Mouse (Mus musculus): Measurements from ENCODE around the gene Pafah1b3.
"Not testable (repeated sequence)": the region's sequence is repeated elsewhere in the genome, so short reads cannot be mapped to it uniquely, and the experiment has no call there.

Pafah1b3 gene

GRCm38 (mm10) chr7:25297454-25298325 lies at the start of gene Pafah1b3:
Gene Pafah1b3 (minus strand): TSS chr7:25297986.
- peak; percentile 87 for DNase-seq (ENCODE audit: extremely low read depth, insufficient read length, low spot score)

GRCm38 (mm10) chr7:25341000-25341784 lies 43.4 kb upstream of the Pafah1b3 start:
- no peak for DNase-seq (ENCODE audit: extremely low read depth, insufficient read length, low spot score)

- DNase-seq (ENCODE audit: extremely low read depth, insufficient read length, low spot score), result no peak
Measured at GRCm38 (mm10) chr7:25339329-25339728, 41.5 kb upstream of the Pafah1b3 start.

GRCm38 (mm10) chr7:25334472-25334871 lies 36.7 kb upstream of the Pafah1b3 start:
- no peak for DNase-seq (ENCODE audit: extremely low read depth, insufficient read length, low spot score)

- DNase-seq (ENCODE audit: extremely low read depth, insufficient read length, low spot score), result peak; percentile 49
Measured at GRCm38 (mm10) chr7:25333596-25334307, 36.0 kb upstream of the Pafah1b3 start.

GRCm38 (mm10) chr7:25326233-25326632 lies 28.4 kb upstream of the Pafah1b3 start:
- no peak for DNase-seq (ENCODE audit: extremely low read depth, insufficient read length, low spot score)

- not testable (repeated sequence) for DNase-seq (ENCODE audit: extremely low read depth, insufficient read length, low spot score)
Measured at GRCm38 (mm10) chr7:25325431-25325830, 27.6 kb upstream of the Pafah1b3 start.

- no peak for DNase-seq (ENCODE audit: extremely low read depth, insufficient read length, low spot score)
Measured at GRCm38 (mm10) chr7:25323219-25323618, 25.4 kb upstream of the Pafah1b3 start.

GRCm38 (mm10) chr7:25322058-25322484 lies 24.3 kb upstream of the Pafah1b3 start:
- no peak for DNase-seq (ENCODE audit: extremely low read depth, insufficient read length, low spot score)

- peak; percentile 66 for DNase-seq (ENCODE audit: extremely low read depth, insufficient read length, low spot score)
Measured at GRCm38 (mm10) chr7:25317446-25317999, 19.7 kb upstream of the Pafah1b3 start.

- DNase-seq (ENCODE audit: extremely low read depth, insufficient read length, low spot score), result peak; percentile 92
Measured at GRCm38 (mm10) chr7:25316532-25317445, 19.0 kb upstream of the Pafah1b3 start, which contains the start of gene Megf8. Gene Megf8 (plus strand): TSS chr7:25317164.

GRCm38 (mm10) chr7:25315306-25316041 lies 17.7 kb upstream of the Pafah1b3 start:
- DNase-seq (ENCODE audit: extremely low read depth, insufficient read length, low spot score), result no peak

GRCm38 (mm10) chr7:25314606-25315305 lies 17.0 kb upstream of the Pafah1b3 start:
- DNase-seq (ENCODE audit: extremely low read depth, insufficient read length, low spot score), result no peak

- no peak for DNase-seq (ENCODE audit: extremely low read depth, insufficient read length, low spot score)
Measured at GRCm38 (mm10) chr7:25313325-25313724, 15.5 kb upstream of the Pafah1b3 start.

GRCm38 (mm10) chr7:25311193-25311592 lies 13.4 kb upstream of the Pafah1b3 start:
- DNase-seq (ENCODE audit: extremely low read depth, insufficient read length, low spot score), result no peak

GRCm38 (mm10) chr7:25309425-25309824 lies 11.6 kb upstream of the Pafah1b3 start:
- DNase-seq (ENCODE audit: extremely low read depth, insufficient read length, low spot score), result no peak

- no peak for DNase-seq (ENCODE audit: extremely low read depth, insufficient read length, low spot score)
Measured at GRCm38 (mm10) chr7:25308702-25309318, 11.0 kb upstream of the Pafah1b3 start.

- DNase-seq (ENCODE audit: extremely low read depth, insufficient read length, low spot score), result no peak
Measured at GRCm38 (mm10) chr7:25306614-25306996, 8.8 kb upstream of the Pafah1b3 start.

Measured in 3134 (cell line).